Mouse (Mus musculus) liver, adult 2 months (tissue): ENCODE data around the gene D630045J12Rik. TPM values are rescaled to one million over a fixed set of nuclear protein-coding genes. Genes with fewer than 3 reads are reported as not detected.
A peak's percentile ranks its signal among the peaks of the same experiment; 100 is the strongest.

Experiments
- DNase-seq: peaks from one replicate; pipeline ENCODE4 v3.0.0-alpha.2; 2011; ENCODE audit warnings: low read depth, low spot score; ENCODE audit errors: extremely low read depth
- H3K27ac ChIP-seq: fragments of 200-500 bp; replicated peaks from 2 replicates; pipeline ENCODE4 v1.5.1; 2012; ENCODE audit warnings: low read depth, mild to moderate bottlenecking, control low read depth, inconsistent platforms, low read length; ENCODE audit not compliant: insufficient read depth
- H3K27me3 ChIP-seq: fragments of 200-500 bp; 2 replicates; pipeline ENCODE4 v1.6.1; 2012; ENCODE audit warnings: mild to moderate bottlenecking, moderate library complexity, low read length, inconsistent platforms; ENCODE audit not compliant: control insufficient read depth, insufficient read depth
- H3K36me3 ChIP-seq: fragments of 200-500 bp; 2 replicates; pipeline ENCODE4 v1.6.1; 2012; ENCODE audit warnings: low read length, inconsistent platforms; ENCODE audit not compliant: control insufficient read depth, insufficient read depth
- H3K4me1 ChIP-seq: fragments of 200-500 bp; 2 replicates; pipeline ENCODE4 v1.6.1; 2011; ENCODE audit warnings: low read length; ENCODE audit not compliant: control insufficient read depth, insufficient read depth
- H3K4me3 ChIP-seq: fragments of 200-500 bp; 2 replicates; pipeline ENCODE4 v1.5.1; 2011; ENCODE audit warnings: low read depth, mild to moderate bottlenecking, control low read depth, low read length, moderate library complexity; ENCODE audit not compliant: insufficient read depth
- H3K79me2 ChIP-seq: fragments of 200-500 bp; 2 replicates; pipeline ENCODE4 v1.6.1; 2012; ENCODE audit warnings: inconsistent platforms, mild to moderate bottlenecking, low read length, moderate library complexity; ENCODE audit not compliant: control insufficient read depth, insufficient read depth
- H3K9ac ChIP-seq: fragments of 200-500 bp; 2 replicates; pipeline ENCODE4 v1.6.1; 2012; ENCODE audit warnings: low read depth, mild to moderate bottlenecking, control low read depth, inconsistent platforms, low read length
- CTCF ChIP-seq: fragments of 200-500 bp; IDR thresholded peaks from 2 replicates; pipeline ENCODE4 v1.5.1; 2011; ENCODE audit warnings: low read depth, low read length, control low read depth
- POLR2A ChIP-seq: fragments of 200-500 bp; IDR thresholded peaks from 2 replicates; pipeline ENCODE4 v1.6.1; 2011; ENCODE audit warnings: low read length, control low read depth; ENCODE audit not compliant: insufficient read depth; ENCODE audit errors: extremely low read depth
- WGBS: fragments of 180-500 bp; shearing (Covaris S2); methylation state at CpG from one replicate; pipeline ENCODE4 v1.1.7; 2018; 5-methylcytosine and 5-hydroxymethylcytosine counted together
- polyA plus RNA-seq: library from polyadenylated mRNA; depleted of rRNA; stranded (reverse); fragments of >200 nt; gene quantifications from 2 replicates; pipeline ENCODE4 v1.2.3, GENCODE M21; 2012
- total RNA-seq: library from RNA; depleted of rRNA; stranded (reverse); fragments of >200 nt; gene quantifications from 2 replicates; pipeline ENCODE4 v1.2.3, GENCODE M21; 2014

The D630045J12Rik gene
- total and polyA plus RNA-seq, 2 experiments, result 0.46 to 1.3 TPM

DNA sequence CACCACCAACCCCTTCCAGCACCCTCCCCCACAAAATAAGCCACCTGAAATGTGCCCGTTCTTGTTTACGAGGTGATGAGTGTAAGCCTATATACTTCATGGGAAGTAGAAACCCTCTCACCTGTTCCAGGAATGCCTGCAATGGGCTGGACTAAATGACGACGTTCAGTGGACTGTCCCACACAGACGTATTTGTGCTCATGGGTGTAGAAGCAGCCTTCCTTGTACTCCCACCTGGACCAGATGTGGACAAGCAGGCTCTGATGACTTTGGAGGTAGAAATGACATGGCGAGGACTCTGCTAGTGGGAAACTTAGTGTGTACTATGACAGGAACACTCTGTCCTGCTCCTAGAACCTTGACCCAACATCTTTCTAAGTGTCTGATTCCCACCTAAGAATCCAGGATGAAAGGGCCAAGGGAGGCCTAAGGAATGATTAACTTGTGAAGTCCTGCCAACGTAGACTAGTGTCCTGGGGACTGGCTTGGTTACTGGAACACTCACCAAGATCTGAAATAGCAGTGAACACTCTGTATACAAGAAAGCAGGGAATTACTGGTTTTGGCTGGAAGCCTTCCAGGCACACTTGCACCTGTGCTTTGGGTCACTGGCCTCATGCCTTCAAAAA lies 129.5 kb downstream of the D630045J12Rik start, which contains the start of gene Atp6v0a4:
Atp6v0a4 (minus strand) TSS at position 380 of the 629 bp plus-strand sequence.
- TF ChIP-seq POLR2A (no peak), CTCF (no peak)
- H3K27ac ChIP-seq, result peak within 1 kb of the TSS; percentile 14; the same call in 1 of the 2 replicates
- peaks cover 19% of the 10 kb centered on the region for H3K4me1 ChIP-seq
- no peak within 1 kb of the TSS for H3K9ac ChIP-seq
- DNase-seq, result peak; percentile 60
- H3K4me3 ChIP-seq, result no peak within 1 kb of the TSS
- no peaks in the 10 kb centered on the region for H3K36me3 ChIP-seq
- H3K79me2 ChIP-seq, result no peaks in the 10 kb centered on the region
- no peaks in the 10 kb centered on the region for H3K27me3 ChIP-seq
- 60% methylated on average over 7 of the region's 7 CpGs for WGBS

DNA sequence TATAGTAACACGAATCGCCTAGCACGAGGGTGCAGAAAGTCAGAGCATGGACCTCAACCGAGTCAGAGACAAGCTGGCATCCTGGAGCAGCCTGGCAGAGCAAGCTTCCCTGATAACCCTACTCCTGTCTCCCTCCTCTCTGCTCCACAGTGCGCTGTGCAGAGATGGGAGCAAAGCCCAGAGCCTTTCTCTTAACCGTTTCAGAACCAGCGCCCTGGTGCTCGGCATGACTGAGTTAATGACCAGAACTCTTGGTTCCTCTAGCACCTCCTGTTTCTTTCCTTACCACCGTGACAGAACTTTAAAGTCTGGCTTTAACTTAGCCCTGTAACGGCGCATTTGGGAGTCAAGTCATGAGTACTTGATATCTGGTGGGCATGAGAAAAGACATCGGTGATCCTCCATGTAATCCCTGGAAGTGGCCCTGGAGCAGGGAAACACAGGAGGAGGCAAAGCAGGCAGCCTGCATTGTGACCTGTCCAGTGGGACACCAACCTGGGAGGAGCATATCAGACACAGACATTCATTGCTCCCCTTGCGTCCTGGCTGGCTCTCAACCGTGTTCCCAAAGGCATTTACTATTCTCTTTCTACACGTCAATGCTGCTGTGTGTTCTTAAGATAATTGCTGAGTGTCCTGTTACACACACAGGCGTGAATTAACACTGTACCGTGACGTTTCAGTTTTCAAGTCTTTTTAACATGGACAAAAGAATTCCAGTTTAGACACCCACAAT lies 130.2 kb downstream of the D630045J12Rik start:
- DNase-seq, result no peak
- 69% methylated on average over 18 of the region's 18 CpGs for WGBS
- no peak overlapping the region for H3K4me3 ChIP-seq

DNA sequence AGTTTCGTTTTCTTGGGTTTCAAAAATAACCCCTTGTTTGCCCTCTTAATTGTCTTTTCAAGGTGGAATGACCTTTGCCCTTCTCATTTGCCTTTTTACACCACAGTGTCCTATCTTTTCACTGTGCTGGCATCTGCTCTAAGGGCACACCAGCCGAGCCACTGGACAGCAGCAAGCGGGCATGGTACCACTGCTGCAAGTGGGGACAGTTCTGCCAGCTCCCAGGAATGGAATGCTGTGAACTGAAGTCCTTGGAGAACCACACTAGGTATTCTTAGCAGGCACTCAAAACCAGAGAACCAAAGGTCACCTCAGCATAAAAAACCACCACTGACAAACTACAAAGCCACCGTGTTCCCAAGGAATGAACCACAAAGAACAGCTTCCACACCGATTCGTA lies 131.0 kb downstream of the D630045J12Rik start:
- 29% methylated on average over 6 of the region's 6 CpGs for WGBS
- peak; percentile 54 for DNase-seq
- Histone ChIP-seq H3K4me3 (no peak overlapping the region), H3K27me3 (no peaks in the 10 kb centered on the region), H3K36me3 (no peaks in the 10 kb centered on the region), H3K79me2 (no peaks in the 10 kb centered on the region), H3K9ac (no peak overlapping the region), H3K27ac (no peak overlapping the region), H3K4me1 (peaks cover 19% of the 10 kb centered on the region)
- TF ChIP-seq POLR2A, result no peak
- TF ChIP-seq CTCF, result no peak

More for the DNA sequence above, 130.2 kb downstream of the D630045J12Rik start:
- Histone ChIP-seq H3K9ac (no peak overlapping the region), H3K27me3 (no peaks in the 10 kb centered on the region), H3K4me1 (peaks cover 19% of the 10 kb centered on the region), H3K27ac (no peak overlapping the region), H3K36me3 (no peaks in the 10 kb centered on the region), H3K79me2 (no peaks in the 10 kb centered on the region)
- TF ChIP-seq CTCF (no peak), POLR2A (no peak)

DNA sequence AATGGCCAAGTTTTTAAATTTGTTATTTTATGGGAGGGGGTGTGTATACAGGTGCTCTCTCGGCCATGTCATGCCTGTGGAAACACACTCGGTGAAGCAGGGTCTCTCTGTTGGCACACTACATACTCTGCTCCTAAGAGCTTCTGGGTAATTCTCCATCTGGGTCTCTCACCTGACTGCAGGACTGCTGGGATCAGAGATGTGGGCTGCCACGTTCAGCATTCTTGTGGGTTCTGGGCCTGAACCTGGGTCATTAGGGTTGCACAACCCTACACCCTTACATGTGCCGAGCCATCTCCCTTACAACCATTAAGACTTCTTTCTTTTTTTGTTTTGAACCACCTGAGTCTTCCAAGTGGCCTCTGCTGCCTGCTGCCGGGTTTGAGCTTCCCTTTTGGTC lies 132.0 kb downstream of the D630045J12Rik start:
- Histone ChIP-seq H3K27me3 (no peaks in the 10 kb centered on the region), H3K36me3 (no peaks in the 10 kb centered on the region), H3K27ac (no peak overlapping the region), H3K79me2 (no peaks in the 10 kb centered on the region), H3K9ac (no peak overlapping the region), H3K4me1 (peaks cover 19% of the 10 kb centered on the region), H3K4me3 (no peak overlapping the region)
- 50% methylated on average over 5 of the region's 5 CpGs for WGBS
- no peak for DNase-seq
- TF ChIP-seq CTCF, result no peak
- TF ChIP-seq POLR2A, result no peak

DNA sequence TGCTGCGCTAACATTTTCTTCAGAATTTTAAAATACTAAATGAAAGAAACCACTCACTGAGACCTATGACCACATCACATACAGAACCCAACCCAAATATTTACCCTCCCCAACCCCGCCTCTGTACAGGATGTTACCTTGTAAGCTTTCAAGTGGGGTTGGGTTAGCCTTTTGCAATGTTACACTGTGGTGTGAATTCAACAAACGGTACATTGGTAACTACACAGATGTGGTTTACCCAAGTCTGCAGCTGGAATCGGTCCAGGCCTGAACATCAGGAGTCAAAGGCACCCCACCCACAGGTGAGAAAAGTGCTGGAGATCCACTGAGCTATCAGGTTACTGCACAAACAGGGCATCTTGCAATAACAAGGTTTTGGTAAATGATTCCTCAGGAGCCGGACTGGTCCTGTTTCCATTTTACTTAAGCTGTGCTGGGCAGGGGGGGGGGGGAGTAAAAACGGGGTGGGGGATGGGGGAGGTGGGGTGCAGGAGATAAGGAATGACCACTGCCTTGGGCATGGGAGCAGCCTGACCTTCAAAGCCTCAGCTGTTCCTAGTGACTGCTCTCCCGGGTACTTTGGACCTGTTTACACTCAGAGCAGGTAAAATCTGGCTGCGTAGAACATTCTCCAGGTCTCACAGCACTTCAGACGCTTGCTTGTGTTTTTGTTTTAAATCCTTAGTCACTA lies 133.0 kb downstream of the D630045J12Rik start:
- no peaks in the 10 kb centered on the region for H3K27me3 ChIP-seq
- peak; percentile 58 for DNase-seq
- H3K4me1 ChIP-seq, result peaks cover 19% of the 10 kb centered on the region
- no peak overlapping the region for H3K4me3 ChIP-seq
- TF ChIP-seq CTCF (no peak), POLR2A (no peak)
- H3K36me3 ChIP-seq, result no peaks in the 10 kb centered on the region
- H3K27ac ChIP-seq, result peak overlapping the region; percentile 49
- no peaks in the 10 kb centered on the region for H3K79me2 ChIP-seq
- no peak overlapping the region for H3K9ac ChIP-seq
- WGBS, result 20% methylated on average over 9 of the region's 9 CpGs
